Mouse (Mus musculus): Measurements from ENCODE around the gene Plppr5.

Plppr5 gene

GRCm38 (mm10) chr3:117574529-117575252 lies at the start of gene Plppr5:
Gene Plppr5, plus strand, starts transcription at chr3:117574836.
- DNase-seq (ENCODE audit: low spot score): no peak

GRCm38 (mm10) chr3:117549899-117550298 lies 24.7 kb upstream of the Plppr5 start:
- DNase-seq (ENCODE audit: low spot score): no peak

GRCm38 (mm10) chr3:117550526-117550925 lies 24.1 kb upstream of the Plppr5 start:
- no peak for DNase-seq (ENCODE audit: low spot score)

DNA sequence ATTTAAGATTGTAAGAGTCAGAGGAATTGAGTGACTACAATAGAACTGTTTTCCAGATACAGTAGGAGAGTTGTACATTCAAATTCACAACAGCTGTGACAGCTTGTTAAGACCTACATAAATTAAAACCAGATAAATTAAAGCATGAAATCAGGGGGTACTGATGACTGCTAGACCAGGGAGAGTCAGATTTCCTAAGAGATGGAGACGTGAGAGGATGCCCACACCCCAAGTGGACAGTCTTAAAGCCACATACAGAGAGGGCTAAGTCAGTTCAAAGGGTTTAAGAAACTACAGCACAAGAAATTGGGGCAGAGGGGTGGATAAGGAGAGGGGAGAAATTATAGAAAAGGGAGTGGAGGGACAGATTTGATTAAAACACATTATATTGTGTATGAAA lies 17.7 kb upstream of the Plppr5 start:
- no peak for DNase-seq (ENCODE audit: low spot score)

DNA sequence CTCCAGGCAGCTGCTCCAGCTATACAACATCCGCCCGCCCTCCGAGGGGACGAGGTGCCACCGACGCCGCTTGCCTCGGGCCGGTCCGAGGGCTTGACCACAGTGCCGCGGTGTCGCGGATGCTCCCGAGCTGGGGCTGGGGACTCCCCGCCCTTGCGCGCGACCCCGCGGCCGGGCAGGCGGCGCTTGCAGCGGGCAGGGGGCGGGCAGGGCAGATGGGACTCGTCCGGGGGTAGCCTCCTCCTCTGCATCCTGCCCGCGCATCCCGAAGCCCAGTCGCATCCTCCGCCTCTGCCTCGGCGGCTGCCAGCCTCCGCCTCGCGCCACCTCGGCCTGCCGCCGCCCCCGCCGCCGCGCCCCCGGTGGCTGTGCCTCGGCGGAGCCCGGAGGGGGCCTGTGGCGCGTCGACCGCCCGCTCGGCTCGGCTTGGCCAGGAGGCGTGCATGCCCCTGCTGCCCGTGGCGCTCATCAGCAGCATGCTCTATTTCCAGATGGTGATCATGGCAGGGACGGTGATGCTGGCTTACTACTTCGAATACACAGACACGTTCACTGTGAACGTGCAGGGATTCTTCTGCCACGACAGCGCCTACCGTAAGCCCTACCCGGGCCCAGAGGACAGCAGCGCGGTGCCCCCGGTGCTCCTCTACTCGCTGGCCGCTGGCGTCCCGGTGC lies 754 bp downstream of the Plppr5 start:
- no peak for DNase-seq (ENCODE audit: low spot score)

DNA sequence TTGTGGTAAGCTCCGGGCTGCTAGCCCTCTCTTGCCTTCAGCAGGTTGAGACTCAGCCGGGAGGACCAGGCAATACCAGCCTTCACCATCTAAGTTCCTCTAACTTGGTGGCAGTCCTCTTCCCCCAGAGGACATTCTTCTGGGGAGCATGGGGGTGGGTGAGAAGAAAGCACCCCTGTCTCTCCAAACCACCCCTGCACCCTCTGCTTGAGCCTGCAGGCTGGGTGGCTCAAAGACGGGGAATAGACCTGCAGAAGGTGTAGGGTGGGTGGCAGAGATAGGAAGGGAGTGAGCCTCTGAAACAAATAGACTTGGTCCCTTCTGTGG lies 1.3 kb downstream of the Plppr5 start:
- DNase-seq (ENCODE audit: low spot score): no peak

GRCm38 (mm10) chr3:117577349-117577748 lies 2.7 kb downstream of the Plppr5 start:
- DNase-seq (ENCODE audit: low spot score): no peak

- DNase-seq (ENCODE audit: low spot score): no peak
Observed at GRCm38 (mm10) chr3:117582628-117583027, 8.0 kb downstream of the Plppr5 start.

DNA sequence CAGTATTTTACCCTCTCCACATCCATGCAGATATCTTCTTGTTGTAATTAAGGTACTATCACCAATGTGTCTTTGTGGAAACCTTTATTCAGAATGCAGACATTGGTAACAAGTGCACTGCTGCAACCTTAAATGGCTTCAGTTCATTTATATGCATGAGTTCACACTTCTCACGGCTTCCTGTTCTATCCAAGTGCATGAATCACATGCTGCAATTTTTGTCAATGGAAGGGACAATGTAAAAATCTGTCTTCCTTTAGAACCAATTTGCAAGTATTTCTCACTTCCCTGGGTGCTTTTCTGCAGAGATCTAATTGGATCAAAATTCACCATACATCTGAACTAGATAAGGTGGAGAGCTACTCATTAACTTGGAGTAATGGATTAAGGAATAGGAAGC lies 27.8 kb downstream of the Plppr5 start:
- no peak for DNase-seq (ENCODE audit: low spot score)

GRCm38 (mm10) chr3:117603458-117603857 lies 28.8 kb downstream of the Plppr5 start:
- DNase-seq (ENCODE audit: low spot score): no peak

DNA sequence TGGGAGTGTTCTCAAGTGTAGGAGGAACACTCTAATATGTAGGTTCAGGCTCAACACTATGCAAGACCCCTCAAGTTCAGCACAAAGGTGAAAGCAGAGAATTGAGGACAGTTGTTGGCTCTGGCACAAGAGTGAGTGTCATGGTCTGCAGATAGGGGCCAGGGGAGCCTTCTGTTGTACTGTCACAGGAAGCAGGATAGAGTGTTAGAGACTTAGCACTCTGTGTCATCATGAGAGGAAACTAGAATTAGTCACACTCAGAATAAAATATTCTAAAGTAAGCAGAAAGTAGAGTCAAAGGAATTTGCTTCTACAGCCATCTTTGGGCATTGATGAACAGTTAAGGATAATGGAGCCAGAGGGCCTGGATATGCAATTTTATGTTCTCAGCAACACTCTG lies 31.7 kb downstream of the Plppr5 start:
- DNase-seq (ENCODE audit: low spot score): no peak

DNA sequence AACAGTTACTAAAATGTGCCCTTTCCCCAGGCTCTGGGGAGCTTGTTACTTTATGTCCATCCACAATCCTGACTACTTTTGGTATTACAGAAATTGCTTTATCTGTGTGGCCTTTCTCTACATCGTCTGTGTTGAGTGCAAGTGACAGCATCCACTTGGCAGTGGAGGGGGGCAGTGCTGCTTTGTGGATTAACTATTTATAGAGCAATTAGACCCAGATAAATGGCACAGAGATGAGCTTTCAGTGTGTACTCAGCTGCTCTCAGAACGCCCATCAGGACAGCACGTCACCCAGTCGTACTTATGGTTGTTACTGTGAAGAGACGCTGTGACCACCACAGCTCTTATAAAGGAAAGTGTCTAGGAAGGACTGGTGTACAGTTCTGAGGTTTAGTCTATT lies 36.8 kb downstream of the Plppr5 start:
- no peak for DNase-seq (ENCODE audit: low spot score)

DNA sequence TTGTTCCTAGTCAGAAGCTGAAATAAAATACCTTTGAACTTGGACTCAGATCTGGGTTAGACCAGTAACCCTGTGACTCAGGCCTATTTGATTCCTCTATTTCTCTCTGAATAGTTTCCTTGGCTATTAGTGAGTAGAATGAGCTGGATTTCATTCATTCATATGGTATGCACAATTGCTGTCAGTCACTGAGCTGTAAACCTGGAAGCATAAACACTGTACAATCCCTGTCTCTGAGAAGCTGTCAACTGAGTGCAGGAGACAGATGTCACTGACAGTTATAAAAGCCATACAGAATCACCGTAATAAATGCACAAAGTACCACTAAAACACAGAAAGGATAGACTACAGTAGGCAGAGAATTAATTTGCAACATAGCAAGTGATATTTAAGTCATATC lies 40.2 kb downstream of the Plppr5 start:
- DNase-seq (ENCODE audit: low spot score): no peak

DNA sequence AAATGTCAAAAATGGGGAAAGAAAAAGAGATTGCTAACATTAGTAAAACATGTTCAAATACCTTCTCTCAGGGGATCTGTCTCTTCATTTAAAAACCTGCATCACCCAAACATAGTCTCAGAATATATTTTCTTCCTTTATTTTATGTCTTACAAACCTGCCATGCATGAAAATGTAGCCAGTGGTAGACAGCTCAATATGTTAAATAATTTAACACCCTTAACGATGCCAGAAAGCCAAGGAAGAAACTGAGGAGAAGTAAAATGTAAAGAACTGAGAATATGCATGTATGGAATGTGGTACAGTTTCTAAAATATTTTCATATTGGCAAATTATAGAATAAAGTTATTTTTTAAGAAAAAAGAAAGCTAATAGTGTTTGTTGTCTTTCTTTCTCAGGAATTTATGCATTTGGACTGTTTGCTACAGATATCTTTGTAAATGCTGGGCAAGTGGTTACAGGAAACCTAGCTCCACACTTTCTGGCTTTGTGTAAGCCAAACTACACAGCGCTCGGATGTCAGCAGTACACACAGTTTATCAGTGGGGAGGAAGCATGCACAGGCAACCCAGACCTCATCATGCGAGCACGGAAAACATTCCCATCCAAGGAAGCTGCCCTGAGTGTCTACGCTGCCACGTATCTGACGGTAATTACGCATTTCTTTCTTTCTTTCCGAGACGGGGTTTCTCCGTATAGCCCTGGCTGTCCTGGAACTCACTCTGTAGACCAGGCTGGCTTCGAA lies 50.8 kb downstream of the Plppr5 start:
- DNase-seq (ENCODE audit: low spot score): no peak

DNA sequence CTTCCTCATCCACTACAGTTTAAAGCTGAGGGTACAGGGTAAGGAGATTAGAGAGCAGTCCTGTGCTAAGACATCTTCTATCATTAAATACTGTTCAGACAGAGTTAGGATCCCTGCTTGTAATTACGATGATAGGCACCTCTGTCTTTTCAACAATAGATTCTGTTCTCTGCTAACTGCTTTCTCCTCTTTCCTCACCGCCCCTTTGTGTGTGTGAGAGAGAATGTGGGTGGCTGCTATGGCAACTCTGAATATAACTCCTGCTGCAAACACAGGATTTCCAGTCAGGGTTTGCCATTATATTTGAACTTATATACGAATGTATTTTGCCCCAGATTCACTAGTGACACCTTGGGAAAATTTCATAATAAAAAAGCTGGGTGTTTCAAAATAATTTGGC lies 54.2 kb downstream of the Plppr5 start:
- DNase-seq (ENCODE audit: low spot score): no peak

- no peak for DNase-seq (ENCODE audit: low spot score)
Observed at GRCm38 (mm10) chr3:117630332-117630731, 55.7 kb downstream of the Plppr5 start.

GRCm38 (mm10) chr3:117648612-117649011 lies 74.0 kb downstream of the Plppr5 start:
- DNase-seq (ENCODE audit: low spot score): no peak

GRCm38 (mm10) chr3:117664316-117664715 lies 89.7 kb downstream of the Plppr5 start:
- DNase-seq (ENCODE audit: low spot score): no peak

DNA sequence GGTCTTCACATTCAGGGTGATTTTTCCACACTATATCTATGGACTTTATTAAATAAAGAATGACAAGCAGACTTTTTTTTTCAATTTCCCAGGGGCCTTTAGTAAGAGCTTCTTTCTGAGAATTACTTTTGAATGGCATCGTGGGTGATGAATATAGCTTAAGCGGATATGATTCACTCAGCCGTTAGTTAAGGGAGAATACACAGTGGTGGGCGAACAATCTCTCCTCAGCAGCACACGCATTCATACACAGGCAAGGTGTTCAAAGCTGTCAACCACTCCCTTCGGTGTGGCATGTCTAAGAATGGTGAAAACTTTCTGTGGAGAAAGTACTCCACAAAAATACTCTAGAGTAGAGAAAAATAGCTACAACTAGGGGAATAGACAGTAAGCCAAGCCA lies 104.6 kb downstream of the Plppr5 start:
- DNase-seq (ENCODE audit: low spot score): no peak

- no peak for DNase-seq (ENCODE audit: low spot score)
Observed at GRCm38 (mm10) chr3:117684640-117685039, 110.0 kb downstream of the Plppr5 start.

DNA sequence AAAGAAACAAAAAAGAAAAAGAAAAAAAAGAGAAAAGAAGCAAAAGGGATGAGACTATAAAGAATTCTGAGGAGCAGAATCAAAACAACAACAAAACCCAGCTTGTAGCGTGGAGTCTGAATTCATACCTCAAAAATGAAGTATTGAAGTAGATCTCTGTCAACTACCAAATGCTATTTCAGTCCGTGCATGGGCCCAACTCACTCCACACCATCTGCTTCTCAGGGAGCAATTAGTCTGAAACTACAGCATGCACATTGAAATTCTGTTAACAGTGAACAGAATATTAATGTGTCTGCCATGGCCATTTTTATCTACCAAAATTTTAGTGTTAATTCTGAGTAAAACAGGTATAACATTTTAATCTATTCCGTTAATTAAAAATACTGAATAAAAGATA lies 111.4 kb downstream of the Plppr5 start:
- no peak for DNase-seq (ENCODE audit: low spot score)

- no peak for DNase-seq (ENCODE audit: low spot score)
Observed at GRCm38 (mm10) chr3:117686648-117687047, 112.0 kb downstream of the Plppr5 start.

GRCm38 (mm10) chr3:117694736-117695135 lies 120.1 kb downstream of the Plppr5 start:
- no peak for DNase-seq (ENCODE audit: low spot score)
